Mouse (Mus musculus) forelimb bud, embryonic 11.5 days (tissue): Measurements from ENCODE around the gene Olfr482.

Experiments
- DNase-seq: peaks from one replicate; pipeline ENCODE4 v3.0.0-alpha.2; 2012; ENCODE audit warnings: low read depth, low spot score

Olfr482 gene

GRCm38 (mm10) chr7:108097486-108097885 lies at the start of gene Olfr482:
Gene Olfr482, minus strand, starts transcription at chr7:108097586.
- DNase-seq: no peak

DNA sequence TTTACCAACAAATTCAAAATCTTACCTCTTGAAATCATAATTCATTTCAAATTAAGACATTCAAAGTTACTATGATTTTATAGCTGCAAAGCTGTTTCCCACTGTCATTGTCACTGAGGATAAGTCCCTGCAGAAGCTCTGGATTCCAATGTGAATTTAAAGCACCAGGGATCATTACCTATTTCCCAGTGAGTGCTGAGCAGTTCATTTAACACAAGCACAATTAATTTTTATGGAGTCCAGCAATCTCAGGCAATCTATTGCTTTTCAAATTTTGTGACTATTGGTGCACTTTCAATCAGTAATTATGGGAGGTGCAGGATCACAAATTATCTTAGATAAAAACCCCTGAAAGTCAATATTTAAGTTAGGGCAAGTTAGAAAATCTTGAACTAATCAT lies 30.0 kb upstream of the Olfr482 start, which contains the start of gene Olfr484:
Olfr484 (minus strand) TSS at position 101 of the 400 bp plus-strand sequence.
- DNase-seq: no peak

DNA sequence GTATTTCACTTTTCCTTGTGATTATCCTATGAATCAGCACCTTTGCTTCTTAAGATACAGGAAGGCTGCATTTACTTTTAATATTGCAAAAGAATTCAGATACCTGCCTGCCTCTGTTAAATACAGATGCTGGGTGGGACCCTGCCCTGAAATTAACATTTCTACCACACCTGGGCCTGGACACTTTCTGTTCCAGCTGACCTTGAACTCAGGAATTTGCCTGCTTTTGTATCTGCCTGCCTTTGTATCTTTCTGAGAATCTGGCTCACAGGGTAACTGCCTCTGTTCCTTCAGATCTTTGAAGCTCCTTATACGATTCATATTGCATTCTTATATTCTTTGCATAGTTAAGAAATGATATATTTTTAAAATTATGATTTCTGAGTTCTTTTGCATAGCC lies 24.0 kb upstream of the Olfr482 start:
- DNase-seq: no peak

- DNase-seq: no peak
Measured at GRCm38 (mm10) chr7:108120681-108121080, 23.3 kb upstream of the Olfr482 start.

DNA sequence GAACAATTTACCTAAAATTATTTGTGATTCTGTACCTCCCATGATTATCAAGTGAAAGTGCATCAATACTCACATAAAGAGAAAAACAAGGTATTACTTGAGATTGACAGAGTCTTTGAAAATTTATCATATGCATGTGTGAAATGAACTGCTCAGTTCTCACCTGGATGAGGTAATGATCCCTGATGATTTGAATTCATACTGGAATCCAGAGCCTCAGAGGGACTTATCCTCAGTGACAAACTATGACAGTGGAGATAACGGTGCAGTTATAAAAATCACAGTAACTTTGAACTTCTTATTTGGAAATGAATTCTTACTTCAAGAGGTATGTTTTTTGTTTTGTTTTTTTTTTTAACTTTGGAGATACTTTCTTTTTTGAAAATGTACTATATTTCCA lies 3.2 kb upstream of the Olfr482 start, which contains the start of gene Olfr483:
Olfr483 (plus strand) TSS at position 301 of the 400 bp plus-strand sequence.
- no peak for DNase-seq

DNA sequence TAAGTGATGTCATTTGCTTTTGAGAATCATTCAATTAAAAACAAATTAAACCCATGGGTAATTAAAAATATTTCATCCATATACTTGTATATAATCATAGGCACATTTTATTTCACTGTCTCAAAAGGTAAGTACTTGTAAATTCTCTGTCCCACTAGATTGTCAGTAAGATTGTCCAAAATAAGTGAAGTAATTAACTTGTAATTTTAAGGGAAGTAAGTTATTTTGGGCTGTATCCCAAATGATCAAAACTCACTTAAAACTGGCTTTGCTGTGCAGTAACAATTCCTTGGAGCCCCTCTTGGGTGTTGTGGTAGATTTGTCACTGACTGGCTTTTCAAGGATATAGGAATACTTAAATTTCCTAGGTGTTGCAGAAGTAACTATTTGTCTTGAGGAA lies 17.8 kb downstream of the Olfr482 start, which contains the start of gene Olfr481:
Olfr481 (plus strand) TSS at position 301 of the 400 bp plus-strand sequence.
- no peak for DNase-seq

DNA sequence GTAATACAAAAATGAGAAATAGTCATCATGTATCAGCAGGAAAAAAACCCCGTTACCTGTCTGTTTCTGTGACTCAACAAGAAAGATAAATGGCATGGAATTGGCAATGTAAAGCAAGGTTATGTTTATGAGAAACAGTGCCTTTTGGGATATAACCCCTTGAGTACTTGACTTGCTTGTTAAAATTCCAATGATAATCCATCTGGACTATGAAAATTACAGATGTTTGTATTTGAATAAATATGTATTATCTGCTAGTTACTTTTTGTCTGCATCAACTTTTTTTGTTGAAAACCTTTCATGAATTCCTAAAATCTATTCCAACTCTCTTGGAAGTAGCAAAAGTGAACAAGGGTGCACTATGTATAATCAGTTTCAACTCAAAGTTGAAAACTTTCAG lies 30.1 kb downstream of the Olfr482 start, which contains the start of gene Olfr480:
Olfr480 (minus strand) TSS at position 101 of the 400 bp plus-strand sequence.
- DNase-seq: no peak

DNA sequence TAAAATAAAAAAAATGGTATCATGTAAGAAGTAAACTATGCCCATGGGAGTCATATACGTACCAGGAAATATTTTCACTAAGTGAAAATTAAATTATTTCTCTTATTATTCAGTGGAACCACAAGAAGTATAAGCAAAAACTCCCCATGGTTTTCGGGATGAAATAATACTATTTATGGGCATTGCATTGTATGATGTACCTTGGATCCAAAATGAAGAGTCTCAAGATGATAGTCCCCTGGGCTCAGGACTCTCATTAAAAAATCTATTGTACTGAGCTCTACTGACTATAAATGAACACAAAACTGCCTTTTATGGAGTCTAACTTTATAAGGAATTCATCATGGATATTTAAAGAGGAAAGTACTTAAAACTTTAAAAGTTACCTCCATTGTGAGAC lies 47.0 kb downstream of the Olfr482 start, which contains the start of gene Olfr479:
Olfr479 (plus strand) TSS at position 301 of the 400 bp plus-strand sequence.
- DNase-seq: no peak
